Mouse (Mus musculus) T-helper 2 cell (primary cell): ENCODE measurements around the gene Serpinh1.

Source experiments
- in situ Hi-C: fragments of 300-600 bp; cut with MboI, MseI; formaldehyde crosslinking; loops from one replicate; pipeline ENCODE4 v1.15.1; 2025; ENCODE audit warnings: high pct_unique_total_duplicates

Gene Serpinh1

DNA sequence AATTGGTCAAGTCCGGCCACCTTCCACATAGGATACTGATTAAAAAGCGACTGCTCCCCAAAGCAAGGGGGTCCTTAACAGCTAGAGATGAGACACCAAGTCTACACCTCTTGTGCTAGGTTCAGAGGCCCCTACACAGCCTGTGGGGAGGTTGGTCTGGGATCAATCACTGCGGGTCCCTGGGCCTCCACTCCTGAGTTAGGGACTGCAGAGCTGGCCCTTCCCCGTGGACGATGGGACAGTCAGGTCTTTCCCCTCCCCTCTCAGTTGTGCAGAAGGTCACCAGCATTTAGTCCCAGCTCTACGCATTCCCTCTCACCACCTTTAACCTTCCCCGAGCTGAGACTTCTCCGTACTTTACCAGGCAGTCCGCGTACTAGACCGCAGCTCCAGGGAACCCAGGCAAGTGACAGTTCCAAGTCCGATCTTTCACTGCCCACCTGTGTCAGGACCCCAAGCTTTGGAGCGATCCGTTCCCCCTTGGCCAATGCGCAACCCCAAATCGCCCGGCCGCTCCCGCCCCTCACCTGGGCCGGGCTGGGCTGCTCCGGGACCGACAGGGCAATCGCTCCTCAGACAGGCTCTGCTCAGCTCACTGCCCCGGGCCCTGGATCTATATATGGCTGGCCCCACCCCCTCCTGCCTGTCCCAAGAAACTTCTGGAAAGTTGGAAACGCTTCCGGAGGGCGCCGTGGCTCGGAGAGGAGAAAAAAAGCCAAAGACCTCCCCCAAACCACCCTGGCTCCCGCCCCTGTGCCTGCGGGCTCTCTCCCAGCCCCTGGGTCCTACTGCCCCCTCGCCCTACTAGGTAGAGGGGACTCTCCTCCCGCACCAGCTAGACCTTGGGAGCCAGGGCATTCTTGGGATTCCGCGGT, at the start of gene Serpinh1:
Gene Serpinh1 (minus strand): TSS at position 714 of the 875 bp plus-strand sequence.
- in situ Hi-C loops: loop anchor here (10.0 kb wide), 1 partner anchor 1828 kb away; no protein-coding TSS in a partner anchor

- in situ Hi-C loops: no loop called here
Measured at GRCm38 (mm10) chr7:99402477-99402876, 49.4 kb upstream of the Serpinh1 start.

DNA sequence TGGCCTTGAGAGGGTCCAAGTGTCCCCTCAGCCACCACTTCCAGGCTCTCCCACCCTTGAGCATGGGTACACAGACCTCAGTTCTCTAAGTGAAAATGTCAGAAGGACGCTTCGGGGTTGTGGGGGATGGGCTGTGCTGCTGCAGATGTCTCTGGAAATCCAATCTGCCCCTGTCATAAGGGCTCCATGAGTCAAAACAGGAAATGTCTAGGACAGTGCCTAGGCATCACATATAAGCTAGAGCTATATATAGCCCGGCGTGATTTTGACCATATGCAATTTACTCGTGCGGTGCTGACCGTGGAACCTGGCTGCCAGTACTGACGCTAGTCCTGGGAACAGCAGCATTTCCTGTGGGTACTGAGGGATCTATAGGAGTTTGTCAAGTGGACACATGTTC, 48.3 kb upstream of the Serpinh1 start:
- in situ Hi-C loops: no loop called here

DNA sequence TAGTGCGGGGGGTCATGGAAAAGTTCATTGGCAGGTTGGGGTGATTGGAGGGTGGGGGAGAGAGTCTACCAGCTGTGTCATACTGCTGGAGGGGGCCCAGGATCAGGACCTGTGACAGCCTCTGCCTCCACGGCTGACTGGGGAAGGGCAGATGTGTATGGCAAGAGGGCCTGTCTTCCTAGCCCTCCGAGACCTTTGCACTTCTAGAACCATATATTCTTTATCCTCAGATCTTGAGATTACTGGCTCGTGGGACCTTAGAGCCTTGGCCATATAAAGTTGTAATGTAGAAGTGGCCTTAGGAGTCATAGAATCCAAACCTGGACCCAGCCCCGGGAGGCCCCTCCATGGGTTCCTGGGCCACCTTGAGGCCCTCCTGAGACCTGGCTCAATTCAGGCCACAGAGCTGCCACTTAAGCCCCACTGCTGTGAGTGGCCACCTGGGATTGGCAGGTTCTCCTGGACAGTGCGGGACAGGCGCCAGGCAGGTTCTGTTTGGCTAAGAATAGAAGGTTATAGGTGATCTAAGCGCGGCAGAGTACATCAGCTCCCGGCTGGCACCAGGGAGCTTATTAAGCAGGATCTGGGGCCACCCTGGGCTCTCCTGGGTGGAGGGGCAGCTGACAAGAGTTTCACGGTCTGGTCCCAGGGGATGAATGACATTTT, 44.1 kb upstream of the Serpinh1 start:
- in situ Hi-C loops: loop anchor here (10.0 kb wide), 1 partner anchor 618 kb away; no protein-coding TSS in a partner anchor

DNA sequence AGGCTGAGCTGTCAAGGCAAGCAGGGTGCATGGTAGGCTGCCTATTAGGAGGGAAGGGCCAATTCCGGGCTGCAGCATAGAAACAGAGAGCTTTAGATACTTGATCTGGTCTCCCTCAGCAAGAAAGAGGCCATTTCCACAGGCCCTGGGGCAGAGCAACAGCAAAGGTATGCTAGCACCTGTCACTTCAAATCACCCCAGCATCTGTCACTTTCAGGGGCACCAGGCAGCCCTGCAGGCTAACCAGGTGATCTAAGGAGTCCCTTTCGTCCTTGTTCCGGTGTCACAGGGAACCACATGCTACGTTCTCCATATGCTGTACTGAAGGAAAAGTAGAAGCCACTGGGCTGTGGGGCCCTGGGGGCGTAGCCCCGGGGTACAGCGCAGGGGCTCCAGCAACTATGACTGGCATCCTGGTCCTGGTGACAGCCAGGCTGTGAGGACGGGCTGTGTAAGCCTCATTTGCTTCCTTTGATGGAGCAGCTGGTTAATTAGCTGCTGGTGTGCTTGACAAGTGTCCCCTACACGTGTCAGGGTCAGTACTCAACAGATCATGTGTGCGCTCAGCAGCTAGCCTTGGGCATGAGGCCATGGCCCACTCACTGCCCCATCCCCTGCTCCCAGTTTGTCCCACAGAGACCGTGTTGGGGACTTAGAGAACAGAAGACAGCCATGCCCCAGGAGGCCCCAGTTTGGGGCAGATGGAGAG, 43.0 kb upstream of the Serpinh1 start:
- in situ Hi-C loops: loop anchor here (10.0 kb wide), 1 partner anchor 619 kb away; no protein-coding TSS in a partner anchor

GRCm38 (mm10) chr7:99395385-99395784, 42.3 kb upstream of the Serpinh1 start:
- in situ Hi-C loops: loop anchor here (10.0 kb wide), 1 partner anchor 619 kb away; no protein-coding TSS in a partner anchor

DNA sequence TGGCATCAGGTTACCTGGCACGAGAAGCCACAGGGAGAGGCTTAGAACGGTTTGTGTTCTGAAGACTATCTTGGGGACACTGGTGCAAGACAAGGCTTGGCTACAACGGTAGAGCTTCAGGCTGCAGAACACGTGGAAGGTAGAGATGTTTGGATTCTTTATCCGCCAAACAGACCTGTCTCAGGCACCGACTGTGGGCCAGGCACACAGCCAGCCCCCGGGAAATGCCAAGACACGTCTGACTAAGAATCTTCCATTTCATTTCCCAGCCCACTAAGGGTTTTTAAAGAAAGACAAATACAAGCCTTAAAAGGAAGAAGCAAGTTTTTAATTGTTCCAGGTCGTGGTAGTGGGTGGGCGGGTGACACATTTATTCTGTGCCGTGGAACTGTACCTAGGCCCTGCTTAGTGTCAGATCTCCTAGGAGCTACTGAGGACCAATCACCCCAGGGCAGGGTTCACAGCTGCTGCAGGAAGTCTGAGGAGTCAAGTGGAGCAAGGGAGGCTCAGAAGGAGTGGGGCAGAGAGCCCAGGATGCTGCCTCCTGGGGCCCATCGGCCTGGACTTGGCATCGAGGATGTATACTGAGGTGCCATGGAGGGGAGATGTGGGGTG, 40.8 kb upstream of the Serpinh1 start:
- in situ Hi-C loops: loop anchor here (10.0 kb wide), 1 partner anchor 621 kb away; no protein-coding TSS in a partner anchor

GRCm38 (mm10) chr7:99392696-99393095, 39.7 kb upstream of the Serpinh1 start:
- in situ Hi-C loops: loop anchor here (10.0 kb wide), 1 partner anchor 622 kb away; no protein-coding TSS in a partner anchor

DNA sequence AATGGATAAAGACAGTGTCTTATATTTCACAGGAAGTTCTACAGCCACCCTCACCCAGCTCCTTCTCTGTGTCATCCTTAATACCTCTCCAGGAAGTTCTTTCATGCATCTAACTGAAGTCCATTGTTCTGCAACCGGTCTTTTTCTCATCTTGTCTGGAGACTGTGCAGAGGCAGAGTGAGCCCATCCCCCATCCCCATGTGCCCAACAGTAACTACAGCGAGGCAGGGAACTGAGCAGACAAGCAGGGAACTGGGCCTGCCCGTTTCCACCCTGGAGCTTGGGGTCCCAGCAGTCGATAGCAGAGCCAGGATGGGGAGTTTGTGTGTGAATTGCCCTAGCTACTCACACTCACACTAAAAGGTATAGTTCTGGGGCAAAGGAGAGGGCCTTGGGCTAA, 37.5 kb upstream of the Serpinh1 start:
- in situ Hi-C loops: loop anchor here (10.0 kb wide), 1 partner anchor 624 kb away; no protein-coding TSS in a partner anchor

GRCm38 (mm10) chr7:99387356-99387755, 34.3 kb upstream of the Serpinh1 start:
- in situ Hi-C loops: loop anchor here (10.0 kb wide), 2 partner anchors 57 to 467 kb away; partner anchors contain the start of gene Xrra1

DNA sequence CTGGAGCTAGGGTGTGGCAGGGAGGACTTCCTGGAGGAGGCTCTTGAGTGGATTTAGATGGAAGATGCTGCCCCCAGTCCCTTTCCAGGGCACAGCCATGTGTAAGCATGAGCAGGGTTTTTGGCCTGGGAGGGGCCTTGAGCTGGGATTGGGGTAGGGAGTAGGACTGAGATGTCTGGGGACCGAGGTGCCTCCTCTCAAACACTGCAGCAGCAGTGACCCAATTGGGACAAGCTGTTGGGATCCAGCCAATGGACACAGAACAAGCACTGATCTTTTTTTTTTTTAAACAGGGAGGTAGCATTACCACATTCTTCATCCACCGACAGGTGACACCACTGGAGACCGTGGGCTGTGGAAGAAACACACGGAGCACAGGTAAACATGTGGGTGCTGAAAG, 33.8 kb upstream of the Serpinh1 start:
- in situ Hi-C loops: loop anchor here (10.0 kb wide), 2 partner anchors 58 to 468 kb away; partner anchors contain the start of gene Xrra1

- in situ Hi-C loops: loop anchor here (10.0 kb wide), 2 partner anchors 59 to 469 kb away; partner anchors contain the start of gene Xrra1
Measured at GRCm38 (mm10) chr7:99386030-99386429, 33.0 kb upstream of the Serpinh1 start.

GRCm38 (mm10) chr7:99384101-99384611, 31.1 kb upstream of the Serpinh1 start:
- in situ Hi-C loops: loop anchor here (10.0 kb wide), 2 partner anchors 61 to 471 kb away; partner anchors contain the start of gene Xrra1

GRCm38 (mm10) chr7:99383246-99383645, 30.2 kb upstream of the Serpinh1 start:
- in situ Hi-C loops: loop anchor here (10.0 kb wide), 2 partner anchors 62 to 472 kb away; partner anchors contain the start of gene Xrra1

- in situ Hi-C loops: loop anchor here (10.0 kb wide), 2 partner anchors 62 to 472 kb away; partner anchors contain the start of gene Xrra1
Measured at GRCm38 (mm10) chr7:99382088-99383000, 29.3 kb upstream of the Serpinh1 start.

- in situ Hi-C loops: loop anchor here (10.0 kb wide), 2 partner anchors 63 to 473 kb away; partner anchors contain the start of gene Xrra1
Measured at GRCm38 (mm10) chr7:99381214-99382087, 28.4 kb upstream of the Serpinh1 start, which contains the start of gene Gdpd5. Gene Gdpd5, plus strand, starts transcription at chr7:99381414.

- in situ Hi-C loops: loop anchor here (10.0 kb wide), 2 partner anchors 64 to 474 kb away; partner anchors contain the start of gene Xrra1
Measured at GRCm38 (mm10) chr7:99380491-99381213, 27.6 kb upstream of the Serpinh1 start.
